Mouse (Mus musculus) ovary, adult 18-20 months (tissue): ENCODE data around the gene Tmcc2.

Experiments used
- DNase-seq: peaks from one replicate; pipeline ENCODE4 v3.0.0; 2022; ENCODE audit warnings: low spot score, mixed read lengths

Tmcc2 gene

DNA sequence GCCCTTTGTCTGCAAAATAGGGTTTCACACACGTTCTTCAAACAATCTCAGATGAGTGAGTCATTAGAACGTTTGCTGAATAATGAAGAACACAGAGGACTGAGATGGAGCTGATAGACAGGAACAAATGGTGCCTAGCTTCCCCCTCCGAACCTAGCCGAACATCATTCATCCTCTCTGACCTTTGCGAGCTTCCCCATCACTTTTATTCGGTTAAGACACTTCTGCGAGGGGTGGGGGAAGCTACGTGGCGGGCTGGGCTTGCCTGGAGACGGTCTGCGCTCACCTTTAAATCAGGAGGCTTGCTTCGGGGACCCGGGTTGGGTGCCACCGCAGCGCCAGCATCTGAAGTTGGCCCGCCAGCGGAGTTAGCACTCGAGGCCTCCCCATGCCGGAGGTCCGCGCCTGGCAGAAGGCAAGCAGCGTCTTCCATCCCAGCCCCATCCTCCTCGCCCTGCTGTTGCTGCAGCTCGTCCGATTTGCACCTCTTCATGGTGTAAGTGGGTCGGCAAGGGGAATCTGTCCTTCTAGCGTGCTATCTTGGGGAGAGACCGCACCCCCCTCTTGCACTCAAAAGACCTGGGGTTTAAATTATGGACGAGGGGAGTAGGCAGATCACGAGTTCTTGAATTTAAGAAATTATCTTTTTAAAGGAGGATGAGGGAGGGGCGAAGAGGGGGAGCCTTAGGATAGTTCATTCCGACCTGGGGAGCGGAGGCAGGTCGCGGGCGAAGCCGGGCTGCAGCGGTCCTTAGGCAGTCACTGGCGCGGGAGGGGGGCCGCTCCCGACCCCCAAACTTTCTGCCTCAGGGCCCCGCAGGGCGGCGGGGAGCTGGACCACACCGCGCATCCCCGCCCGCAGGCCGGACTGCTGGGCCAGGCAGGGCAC lies at the start of gene Tmcc2:
Gene Tmcc2, minus strand, starts transcription at position 591 of the 889 bp plus-strand sequence.
- no peak for DNase-seq

DNA sequence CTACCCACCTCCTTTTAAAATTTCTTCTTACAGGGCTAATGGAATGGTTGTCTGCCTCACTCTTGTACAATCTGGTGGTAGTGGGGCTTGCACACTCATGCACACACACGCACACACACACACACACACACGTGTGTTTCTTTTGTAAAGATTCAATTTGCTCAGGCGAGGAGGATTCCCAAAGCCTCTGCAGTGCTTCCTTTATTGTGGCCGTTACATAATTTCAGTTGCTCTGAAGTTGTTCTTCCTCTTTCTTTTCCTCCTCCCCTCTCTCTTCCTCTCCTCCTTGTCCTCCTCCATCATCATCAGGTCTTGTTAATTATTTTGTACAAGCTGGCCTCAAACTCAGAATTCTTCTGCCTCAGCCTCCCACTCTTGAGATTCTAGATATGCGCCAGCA lies 46.3 kb upstream of the Tmcc2 start:
- DNase-seq: no peak

DNA sequence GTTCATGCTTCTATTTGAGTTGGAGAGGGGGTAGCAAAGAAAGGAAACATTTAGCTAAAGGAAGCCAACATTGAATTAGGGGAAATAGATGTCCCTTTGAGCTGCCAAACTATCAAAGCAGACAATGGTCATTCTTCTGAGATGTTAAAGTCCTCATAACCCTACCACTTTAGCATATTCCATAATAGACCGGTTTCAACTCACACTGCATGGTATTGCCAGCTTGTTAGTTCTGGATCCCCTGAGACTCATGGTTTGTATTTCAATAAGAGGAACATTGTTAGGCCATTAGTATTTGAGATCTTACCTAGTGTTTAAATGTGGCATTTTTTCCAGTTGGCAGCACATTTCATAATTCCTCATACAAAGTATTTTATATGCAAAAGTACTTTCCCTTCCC lies 45.9 kb upstream of the Tmcc2 start:
- no peak for DNase-seq

DNA sequence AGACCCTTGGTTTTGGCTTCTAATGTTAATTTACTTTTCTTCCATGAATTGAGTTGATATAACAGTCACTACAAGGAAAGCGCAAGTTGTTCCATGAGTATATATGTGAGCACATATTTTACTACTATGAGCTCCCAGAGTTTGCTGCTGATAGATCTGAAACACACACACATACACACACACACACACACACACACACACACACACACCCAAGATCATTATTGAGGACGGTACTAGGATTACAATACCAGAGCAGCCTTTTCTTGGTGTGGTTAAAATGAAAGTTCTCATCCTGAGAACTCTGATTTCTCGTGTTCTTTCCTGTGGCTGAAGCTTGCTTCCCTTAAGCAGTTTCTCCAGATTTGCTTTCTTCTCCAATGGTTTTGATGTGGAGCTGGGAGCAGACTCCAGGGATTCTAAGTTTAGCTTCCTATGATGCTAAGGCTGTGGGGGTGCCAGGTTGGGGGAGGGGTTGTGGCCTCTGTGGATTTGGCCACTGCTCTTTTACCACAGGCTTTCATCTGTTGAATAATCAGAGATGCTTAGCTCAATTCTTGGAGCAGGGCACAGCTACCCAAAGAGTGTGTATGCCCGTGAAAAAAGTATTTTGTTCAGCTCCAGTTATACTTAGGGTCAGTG lies 45.4 kb upstream of the Tmcc2 start:
- DNase-seq: no peak

DNA sequence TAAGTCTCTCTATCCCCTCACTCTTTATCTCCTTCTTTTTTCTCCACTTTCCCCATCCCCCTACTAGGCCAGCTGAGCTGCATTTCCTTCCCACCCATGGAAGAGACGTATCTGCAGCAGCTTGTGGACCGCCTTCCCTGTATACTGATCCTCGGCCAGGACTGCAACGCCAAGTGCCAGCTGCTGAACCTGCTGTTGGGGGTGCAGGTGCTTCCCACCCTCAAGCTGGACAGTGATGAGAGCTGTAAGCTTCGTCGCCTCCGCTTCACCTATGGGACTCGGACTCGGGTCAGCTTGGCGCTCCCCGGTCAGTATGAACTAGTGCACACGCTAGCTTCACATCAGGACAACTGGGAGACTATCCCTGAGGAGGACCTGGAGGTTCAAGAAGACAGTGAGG lies 43.0 kb upstream of the Tmcc2 start:
- no peak for DNase-seq

DNA sequence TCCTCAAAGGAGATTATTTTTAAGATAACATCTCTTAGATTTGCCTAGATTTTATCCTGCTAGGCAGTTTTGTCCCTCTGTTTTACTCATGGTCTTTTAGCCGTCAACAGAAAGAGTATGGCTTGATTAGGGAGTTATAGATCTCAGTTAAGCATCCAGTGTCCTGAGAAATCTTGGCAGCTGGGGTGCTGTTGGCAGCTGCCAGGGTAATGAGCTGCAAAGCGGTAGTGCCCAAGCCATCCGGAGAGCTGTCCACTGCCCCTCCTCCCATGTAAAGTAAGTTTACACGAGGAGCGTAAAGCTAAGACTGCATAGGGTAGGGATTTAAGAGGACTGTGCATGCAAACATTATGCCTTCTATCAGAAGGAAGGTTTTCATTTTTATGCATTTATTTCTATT lies 42.3 kb upstream of the Tmcc2 start:
- no peak for DNase-seq

DNA sequence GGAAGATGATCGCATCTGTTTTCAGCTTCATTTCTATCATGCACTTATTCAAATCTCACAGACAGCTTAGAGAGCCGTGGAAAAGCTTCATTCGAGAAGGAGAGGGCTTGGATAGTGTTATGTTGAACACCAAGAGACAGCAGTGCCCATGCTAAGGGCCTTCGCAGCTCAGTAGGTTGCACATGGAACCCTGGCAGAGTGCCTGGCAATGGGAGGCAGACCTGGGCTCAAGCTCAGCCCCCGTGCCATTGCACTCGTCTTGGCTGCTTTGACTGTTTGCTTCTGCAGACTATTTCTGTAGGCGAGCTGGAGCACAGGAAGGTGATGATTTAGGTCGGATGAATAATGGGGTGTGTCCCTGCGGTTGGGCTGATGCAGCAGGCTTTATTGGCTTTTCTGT lies 40.6 kb upstream of the Tmcc2 start:
- DNase-seq: no peak

DNA sequence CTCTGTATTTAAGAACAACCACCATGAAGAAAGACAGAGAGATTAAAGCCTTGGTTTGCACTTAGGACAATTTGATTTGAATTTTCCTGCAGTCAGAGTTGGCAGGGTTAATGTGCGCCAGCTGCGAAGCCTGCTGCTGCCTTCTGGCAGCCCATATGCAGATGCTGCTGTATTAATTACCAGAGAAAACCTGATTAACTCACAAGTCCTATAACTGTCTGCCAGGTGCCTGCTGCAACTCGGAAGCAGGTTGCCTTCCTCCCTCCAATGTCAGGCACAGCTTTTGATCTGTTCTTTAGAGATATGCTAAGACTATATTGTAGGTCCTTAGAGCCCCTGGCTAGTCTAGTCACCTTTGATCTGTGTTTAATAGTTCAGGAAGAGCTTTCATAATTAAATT lies 39.7 kb upstream of the Tmcc2 start:
- no peak for DNase-seq

DNA sequence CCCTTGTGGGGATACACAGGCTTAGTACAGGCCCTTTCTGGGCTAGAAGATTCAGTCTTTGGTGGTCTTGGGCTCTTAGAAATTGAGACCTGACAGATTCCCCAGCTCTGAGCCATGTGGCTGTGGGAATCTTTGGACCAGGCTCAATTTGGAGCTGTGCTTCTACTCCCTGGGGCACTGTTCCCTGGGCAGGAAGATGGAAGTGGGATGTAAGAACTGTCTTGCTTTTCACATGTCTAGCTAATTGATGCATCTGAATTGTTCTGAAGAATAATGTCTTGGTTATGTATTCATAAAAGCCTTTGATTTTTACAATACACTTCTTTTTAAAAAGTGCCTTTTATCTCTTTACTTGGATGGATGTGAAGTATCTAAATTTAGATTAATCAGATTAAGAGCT lies 34.5 kb upstream of the Tmcc2 start:
- no peak for DNase-seq

DNA sequence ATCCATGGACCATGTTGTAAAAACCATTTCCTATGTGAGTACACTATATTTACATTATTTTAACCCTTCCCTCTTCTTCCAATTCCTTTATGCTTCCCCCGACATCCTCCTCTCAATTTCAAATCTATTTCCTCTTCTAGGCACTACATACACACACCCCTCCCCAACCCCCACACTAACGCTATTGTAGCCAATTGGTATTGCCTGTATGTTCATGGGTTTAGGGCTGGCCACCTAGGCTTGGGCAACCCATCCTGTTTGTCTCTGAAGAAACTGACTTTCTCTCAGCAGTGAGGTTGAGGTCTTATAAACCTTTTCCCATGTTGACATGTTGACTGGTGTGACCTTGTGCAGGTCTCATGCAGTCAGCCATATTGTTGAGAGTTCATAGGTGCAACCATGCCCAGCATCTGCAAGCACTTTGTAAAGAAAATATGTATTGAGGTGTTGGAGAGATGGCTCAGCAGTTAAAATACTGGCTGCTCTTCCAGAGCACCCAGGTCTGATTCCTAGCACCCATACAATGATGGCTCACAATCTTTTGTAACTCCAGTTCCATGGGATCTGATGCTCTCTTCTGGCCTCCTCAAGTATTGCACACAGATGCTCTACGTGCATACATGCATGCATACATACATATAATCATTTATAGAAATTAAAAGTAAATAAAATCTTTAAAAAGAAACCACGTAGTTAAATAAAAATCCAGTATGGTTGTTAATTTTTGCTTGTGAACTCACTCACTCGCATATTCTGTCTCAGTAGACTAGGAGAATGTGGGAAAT lies 32.0 kb upstream of the Tmcc2 start:
- no peak for DNase-seq

DNA sequence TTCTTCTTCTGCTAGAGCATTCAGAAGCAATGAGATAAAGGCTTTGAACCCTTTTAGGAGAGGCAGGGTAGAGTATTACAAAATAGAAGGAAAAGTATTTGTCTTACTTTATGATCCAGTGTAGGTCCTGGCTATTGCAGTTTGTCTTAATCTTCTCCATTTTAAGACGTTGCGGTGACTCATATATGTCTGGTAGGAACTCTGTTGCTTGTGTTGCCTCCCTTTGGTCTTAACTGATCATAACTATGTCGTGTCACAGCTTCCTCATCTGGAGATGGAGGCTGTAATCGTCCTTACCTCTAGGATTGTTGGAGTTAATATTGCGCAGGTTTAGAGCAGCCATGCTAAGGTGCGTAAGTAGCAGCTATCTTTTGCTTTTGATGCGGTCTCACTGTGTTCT lies 29.6 kb upstream of the Tmcc2 start:
- DNase-seq: no peak

DNA sequence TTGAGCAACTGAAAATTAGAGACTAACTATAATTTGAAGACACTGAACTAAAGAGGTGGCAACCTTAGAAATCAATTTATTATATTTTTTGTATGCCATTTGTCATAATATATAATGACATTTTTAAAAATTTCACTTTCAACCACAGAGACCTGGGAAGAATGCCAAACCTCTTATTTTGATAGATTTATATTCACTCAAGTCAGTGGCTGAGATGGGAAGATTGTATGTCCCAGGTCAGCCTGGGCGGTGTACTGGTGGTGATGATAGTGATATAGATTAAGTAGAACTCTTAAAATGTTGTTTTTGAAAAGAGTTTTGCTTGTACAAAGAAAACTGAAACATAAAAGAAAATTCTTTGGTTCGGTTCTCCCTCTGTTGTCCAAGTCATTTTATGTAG lies 29.1 kb upstream of the Tmcc2 start:
- DNase-seq: no peak

DNA sequence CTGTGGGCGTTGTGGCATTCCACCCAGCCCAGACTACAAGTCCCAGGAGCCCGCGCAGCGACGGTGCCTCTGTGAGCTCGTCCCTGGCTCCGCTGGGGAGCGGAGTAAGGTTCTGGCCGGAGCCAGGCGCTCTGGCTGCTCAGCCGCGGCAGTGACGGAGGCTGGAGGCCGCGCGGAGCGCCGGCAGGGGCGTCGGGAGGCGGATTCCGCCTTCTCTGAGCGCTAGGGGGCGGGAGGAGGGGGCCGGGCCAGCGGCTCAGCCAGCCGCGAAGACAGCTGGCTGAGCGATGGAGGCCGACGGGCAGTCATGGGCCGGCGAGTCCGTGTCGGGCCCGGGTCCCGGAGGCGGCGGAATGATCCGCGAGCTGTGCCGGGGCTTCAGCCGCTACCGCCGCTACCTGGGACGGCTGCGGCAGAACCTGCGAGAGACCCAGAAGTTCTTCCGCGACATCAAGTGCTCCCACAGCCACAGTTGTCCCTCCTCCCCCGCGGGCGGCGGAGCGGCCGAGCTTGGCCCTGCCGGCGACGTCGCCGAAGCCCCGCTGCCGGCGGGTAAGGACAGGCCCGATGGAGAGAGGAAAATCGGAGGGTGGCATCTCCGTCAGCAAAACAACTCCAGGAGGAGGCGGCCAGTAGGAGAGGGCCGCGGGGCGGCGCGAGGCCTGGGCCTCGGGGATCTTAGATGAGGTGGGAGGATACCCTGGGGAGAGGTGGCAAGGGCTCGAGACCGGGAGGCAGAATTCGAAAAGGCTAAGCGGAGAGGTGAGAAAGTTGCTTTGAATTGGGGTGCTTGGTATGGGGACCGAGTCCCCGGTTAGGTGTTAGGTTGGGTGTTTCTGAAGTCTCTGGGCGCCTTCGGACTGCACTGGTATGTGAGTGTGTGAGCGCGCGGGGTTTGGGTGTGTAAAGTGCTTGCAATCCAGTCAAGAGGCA lies 26.5 kb upstream of the Tmcc2 start, which contains the start of gene Dstyk:
Gene Dstyk, plus strand, starts transcription at position 237 of the 933 bp plus-strand sequence.
- DNase-seq: peak; percentile 93

DNA sequence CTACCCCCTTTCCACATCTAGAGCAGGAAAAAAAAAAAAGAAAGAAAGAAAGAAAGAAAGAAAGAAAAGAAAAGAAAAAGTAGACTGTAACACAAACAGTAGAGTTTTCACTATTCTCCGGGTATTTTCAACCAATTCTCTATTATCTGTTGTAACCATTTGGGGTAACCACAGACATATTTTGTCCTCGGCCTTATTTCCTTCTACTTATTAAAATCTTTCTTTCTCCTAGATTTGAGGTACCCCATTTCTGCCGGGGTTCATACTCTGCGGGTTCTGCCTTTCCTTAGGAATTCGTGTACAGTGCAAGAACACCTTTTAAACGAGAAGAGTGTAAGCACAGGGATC lies 25.8 kb upstream of the Tmcc2 start:
- no peak for DNase-seq

DNA sequence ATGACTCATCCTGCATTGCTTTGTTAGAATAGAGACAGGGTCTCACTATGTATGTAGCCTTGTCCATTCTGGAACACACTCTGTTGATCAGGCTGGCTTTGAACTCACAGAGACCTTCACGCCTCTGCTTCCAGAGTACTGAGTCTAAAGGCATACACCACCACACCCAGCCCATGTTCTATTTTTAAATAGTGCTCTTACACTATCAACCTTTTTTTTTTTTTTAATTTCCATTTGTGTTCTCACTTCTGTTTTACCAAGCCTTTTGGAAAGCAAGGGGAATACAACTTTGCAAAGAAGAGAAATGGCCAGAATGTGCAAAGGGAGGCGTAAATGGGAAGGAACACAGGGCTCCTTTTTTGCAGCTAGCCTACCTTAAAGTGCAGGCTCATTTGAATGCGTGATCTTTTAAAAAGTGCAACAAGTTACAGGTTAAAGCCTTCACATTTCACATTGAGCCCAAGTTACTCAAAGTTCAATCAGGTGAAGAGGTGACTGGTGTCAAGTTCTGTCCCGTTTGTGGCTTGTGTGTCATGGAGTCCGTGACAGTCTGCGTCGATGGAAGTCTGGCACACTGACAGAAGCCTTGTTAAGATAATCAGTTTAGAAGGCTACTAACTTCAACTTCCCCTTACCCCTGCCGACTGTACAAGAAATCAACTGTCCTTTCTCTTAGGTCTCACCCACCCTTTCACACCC lies 25.3 kb upstream of the Tmcc2 start:
- DNase-seq: no peak

DNA sequence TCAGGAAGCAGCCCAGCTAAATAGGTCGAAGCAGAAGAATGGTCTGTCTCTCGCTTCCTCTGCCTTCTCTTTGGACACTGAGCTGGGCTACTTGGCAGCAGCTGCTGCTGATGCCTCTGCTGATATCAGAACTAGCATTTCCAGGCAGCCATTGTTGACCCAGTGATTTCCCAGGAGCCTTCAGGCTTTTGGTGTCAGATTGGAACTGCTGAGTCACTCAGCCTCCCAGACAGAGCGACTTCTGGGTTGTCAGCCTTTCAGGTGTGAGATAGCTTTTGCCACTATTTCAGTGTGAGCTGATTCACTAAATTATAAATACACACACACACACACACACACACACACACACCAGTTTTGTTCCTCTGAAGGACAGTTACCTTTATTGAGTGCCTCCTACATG lies 19.6 kb upstream of the Tmcc2 start:
- DNase-seq: no peak

DNA sequence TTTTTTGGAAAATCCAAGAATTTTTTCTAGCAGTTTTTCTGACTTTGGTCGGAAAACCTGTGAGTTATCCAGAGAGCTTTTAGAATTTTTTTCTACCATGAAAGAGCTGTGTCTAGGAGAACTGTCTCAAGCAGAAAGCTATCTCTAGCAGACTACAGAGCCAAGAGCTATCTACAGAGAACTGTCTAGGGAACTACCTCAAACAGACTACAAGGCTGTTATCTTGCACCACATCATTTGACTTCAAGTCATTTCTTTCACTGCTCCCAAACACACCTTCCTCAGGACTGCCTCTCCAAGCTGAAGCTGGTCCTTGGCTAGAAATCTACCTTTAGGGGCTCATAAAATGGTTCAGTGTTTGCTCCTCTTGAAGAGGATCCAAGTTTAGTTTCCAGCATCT lies 10.8 kb upstream of the Tmcc2 start:
- no peak for DNase-seq

DNA sequence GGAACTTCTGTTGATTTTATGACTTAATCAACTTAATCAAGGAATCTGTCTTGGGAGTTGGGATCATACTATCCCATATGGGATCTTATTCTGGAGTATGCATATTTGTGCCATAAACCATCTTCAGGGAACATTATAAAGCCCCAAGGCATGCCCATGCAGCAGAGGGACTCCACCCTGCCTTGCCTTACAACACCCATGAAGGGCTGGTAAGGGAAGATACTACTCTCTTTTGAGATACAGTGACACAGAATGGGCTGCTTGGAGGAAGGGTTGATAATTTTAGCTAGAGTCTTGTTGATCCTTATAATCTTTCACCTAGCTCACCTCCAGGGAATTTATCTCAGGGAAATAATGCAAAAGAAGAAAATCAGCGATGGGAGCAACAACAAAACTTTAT lies 9.5 kb upstream of the Tmcc2 start:
- DNase-seq: no peak

DNA sequence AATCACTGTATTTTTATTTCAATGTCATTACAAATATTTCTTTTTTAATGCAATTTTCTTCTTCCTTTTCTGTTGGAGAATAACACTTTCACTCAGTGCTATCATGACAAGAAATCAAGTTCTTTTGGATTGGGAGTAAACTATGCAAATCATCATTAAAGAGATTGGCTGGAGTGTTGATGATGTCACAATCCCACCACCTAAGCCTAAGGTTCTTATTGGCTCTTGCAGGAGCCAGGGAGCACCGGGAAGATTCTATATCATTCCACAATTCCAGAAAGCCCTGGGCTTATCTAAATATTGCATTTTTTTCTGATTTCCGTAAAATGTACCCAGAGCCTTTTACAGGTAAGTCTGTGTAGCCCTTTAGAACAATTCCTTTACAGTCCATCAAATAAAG lies 5.6 kb upstream of the Tmcc2 start:
- no peak for DNase-seq

DNA sequence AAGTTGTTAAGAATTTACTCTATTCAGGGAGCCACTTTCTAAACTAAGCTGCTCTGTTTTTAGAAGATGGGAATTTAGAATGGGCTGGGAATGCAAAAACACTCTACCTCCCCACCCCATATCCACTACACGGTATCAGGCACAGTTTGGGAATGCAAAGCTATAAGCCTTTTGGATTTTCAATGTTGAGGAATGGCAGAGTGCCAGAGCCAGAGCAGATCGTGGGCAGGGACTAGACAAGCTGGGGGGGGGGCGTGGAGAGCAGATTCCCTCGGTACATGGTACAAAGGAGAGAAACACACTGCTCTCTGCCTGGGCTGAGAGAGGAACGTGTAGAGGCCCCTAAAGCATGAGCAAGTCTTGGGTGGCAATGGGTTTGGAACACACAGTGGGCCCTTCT lies 1.8 kb upstream of the Tmcc2 start:
- DNase-seq: no peak

DNA sequence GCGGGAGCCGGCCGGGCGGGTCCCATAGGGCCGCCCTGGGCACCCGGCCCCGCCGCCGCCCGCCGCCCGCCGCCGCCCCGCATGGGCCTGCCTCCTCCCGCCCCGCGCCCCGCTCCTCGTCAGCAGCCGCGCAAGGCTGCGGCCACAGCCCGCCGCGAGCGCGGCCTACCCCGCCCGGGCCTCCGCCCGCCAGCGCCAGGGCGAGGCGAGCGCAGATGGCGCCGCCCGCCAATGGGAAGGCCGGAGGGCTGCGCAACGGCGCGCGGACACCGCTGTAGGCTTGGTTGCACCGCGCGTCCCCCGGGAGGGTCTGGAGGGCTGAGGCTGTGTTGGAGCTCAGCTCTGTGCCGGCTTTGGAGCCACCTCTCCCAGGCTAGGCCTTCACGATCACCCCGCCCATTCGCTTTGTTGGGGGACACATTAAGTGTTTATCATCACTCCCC lies 520 bp upstream of the Tmcc2 start:
- DNase-seq: peak; percentile 67
